Mouse (Mus musculus): ENCODE results near the gene Hrct1. TPM values are rescaled to one million over a fixed set of nuclear protein-coding genes. Genes with fewer than 3 reads are reported as not detected.

The Hrct1 gene
- not detected for total RNA-seq (2023)

GRCm38 (mm10) chr4:43726995-43727394, at the start of gene Hrct1:
TSS of gene Hrct1 (plus strand) at chr4:43727188.

GRCm38 (mm10) chr4:43700707-43701106, 26.3 kb upstream of the Hrct1 start, which contains the start of gene Olfr70:
TSS of gene Olfr70 (minus strand) at chr4:43700807.

GRCm38 (mm10) chr4:43709869-43710268, 17.1 kb upstream of the Hrct1 start, which contains the start of gene Olfr71:
TSS of gene Olfr71 (minus strand) at chr4:43710255.

GRCm38 (mm10) chr4:43729794-43730550, 3.0 kb downstream of the Hrct1 start, which contains the start of gene Spaar:
TSS of gene Spaar (plus strand) at chr4:43730034.

GRCm38 (mm10) chr4:43770909-43771308, 43.9 kb downstream of the Hrct1 start, which contains the start of gene Olfr159:
TSS of gene Olfr159 (minus strand) at chr4:43771009.

Other genes with a start within 250 kb of the Hrct1 start
- gene Sit1, start 243.5 kb upstream of the Hrct1 start, total RNA-seq (2023) = 77.8 TPM
- gene Ccdc107, start 234.3 kb upstream of the Hrct1 start, total RNA-seq (2023) = 35.4 TPM
- 3.8 TPM for gene Arhgef39, start 227.5 kb upstream of the Hrct1 start, total RNA-seq (2023)
- not detected for gene Car9, start 220.2 kb upstream of the Hrct1 start, total RNA-seq (2023)
- 1.3 TPM for gene Tpm2, start 203.4 kb upstream of the Hrct1 start, total RNA-seq (2023)
- gene Creb3, start 164.9 kb upstream of the Hrct1 start, total RNA-seq (2023) = 72.7 TPM
- gene Tln1, start 164.5 kb upstream of the Hrct1 start, total RNA-seq (2023) = 291 TPM
- 56.6 TPM for gene Rgp1, start 148.5 kb upstream of the Hrct1 start, total RNA-seq (2023)
- 37.6 TPM for gene Gba2, start 148.3 kb upstream of the Hrct1 start, total RNA-seq (2023)
- gene Msmp, start 142.7 kb upstream of the Hrct1 start, total RNA-seq (2023) = not detected
- gene Npr2, start 95.3 kb upstream of the Hrct1 start, total RNA-seq (2023) = not detected
- gene Spag8, start 73.6 kb upstream of the Hrct1 start, total RNA-seq (2023) = not detected
- 19.1 TPM for gene Hint2, start 70.7 kb upstream of the Hrct1 start, total RNA-seq (2023)
- gene Tmem8b, start 58.2 kb upstream of the Hrct1 start, total RNA-seq (2023) = 4.1 TPM
- gene Fam221b, start 58.0 kb upstream of the Hrct1 start, total RNA-seq (2023) = not detected
- not detected for gene Olfr70, start 26.4 kb upstream of the Hrct1 start, total RNA-seq (2023)
- gene Olfr71, start 16.9 kb upstream of the Hrct1 start, total RNA-seq (2023) = not detected
- not detected for gene Spaar, start 2.8 kb downstream of the Hrct1 start, total RNA-seq (2023)
- gene Olfr159, start 43.8 kb downstream of the Hrct1 start, total RNA-seq (2023) = not detected
- gene Olfr156, start 96.7 kb downstream of the Hrct1 start, total RNA-seq (2023) = not detected
- not detected for gene Olfr157, start 113.0 kb downstream of the Hrct1 start, total RNA-seq (2023)
- gene Olfr155, start 124.4 kb downstream of the Hrct1 start, total RNA-seq (2023) = not detected
- 2.3 TPM for gene Reck, start 148.3 kb downstream of the Hrct1 start, total RNA-seq (2023)
- gene Glipr2, start 230.2 kb downstream of the Hrct1 start, total RNA-seq (2023) = 40.4 TPM